Comparison of ENCODE assay signal across 8 mouse cellular contexts in the genomic region with DNA sequence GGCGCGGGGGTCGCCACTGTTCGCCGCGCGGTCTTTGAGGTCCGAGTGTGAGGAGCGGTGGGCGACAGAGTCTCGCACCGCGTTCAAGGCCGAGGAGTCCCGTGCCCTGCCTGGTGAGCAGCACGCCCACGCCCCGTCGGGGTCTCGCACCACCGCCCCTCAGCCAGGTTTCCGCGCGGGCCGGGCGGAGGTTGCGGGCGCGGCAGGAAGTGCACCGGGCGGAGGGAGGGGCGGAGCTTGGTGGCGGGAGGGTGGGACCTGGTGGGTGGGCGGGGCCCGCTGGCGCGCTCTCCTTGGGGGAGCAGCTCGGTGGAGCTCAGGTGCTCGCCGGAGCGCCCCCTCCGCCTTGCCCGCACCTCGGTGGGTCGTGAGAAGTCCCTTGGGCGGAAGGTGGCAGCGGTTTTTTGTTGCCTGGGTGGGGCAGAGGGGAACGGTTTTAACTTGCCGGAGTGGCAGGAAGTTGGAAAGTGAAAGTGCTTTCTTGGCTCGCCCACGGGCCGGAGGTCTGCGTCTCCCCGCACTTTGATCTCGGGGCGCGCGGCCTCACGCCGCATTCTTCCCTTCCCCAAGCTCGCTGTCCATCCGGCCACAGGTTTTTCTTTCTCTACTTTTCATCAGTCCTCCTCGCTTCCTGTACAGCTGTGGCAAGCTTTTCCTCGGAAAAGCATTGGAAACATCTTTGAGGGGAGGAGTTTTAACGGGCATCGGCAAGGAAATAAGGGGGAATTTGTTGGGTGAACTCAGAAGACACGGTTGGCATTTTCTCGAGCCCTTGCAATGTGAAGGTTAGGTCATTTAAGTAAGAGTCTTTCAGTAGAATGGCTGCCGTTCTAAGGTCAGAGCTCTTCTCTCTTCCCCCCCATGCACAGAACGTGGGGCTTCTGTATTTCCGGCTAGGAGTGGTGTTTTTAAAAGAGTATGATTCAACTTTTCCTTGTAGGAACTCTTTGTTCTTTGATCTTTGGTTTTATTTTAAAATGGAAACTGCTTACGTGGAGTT. TPM values are rescaled to one million over a fixed set of nuclear protein-coding genes. Genes with fewer than 3 reads are reported as not detected.
A peak's percentile ranks its signal among the peaks of the same experiment; 100 is the strongest.
DNase-seq lines count a peak whose midpoint lies in the region; ATAC-seq lines count a peak whose summit lies in the region.

No protein-coding gene starts in this region.

- H3K4me2 ChIP-seq in heart, embryonic 14.5 days (ENCODE audit: low read length), result peak overlapping the region; percentile 71
- peak overlapping the region; percentile 88 for H3K4me2 ChIP-seq in liver, embryonic 12.5 days

- H3K9ac ChIP-seq in heart, embryonic 14.5 days (ENCODE audit: low read length), result peak overlapping the region; percentile 98
- H3K9ac ChIP-seq in liver, embryonic 12.5 days, result peak overlapping the region; percentile 95

- DNase-seq in kidney, postnatal 14 days, result peak; percentile 92
- peak; percentile 94 for DNase-seq in naive thymus-derived CD4-positive, alpha-beta T cell, adult 2 months (ENCODE audit: low read depth)
- peak; percentile 97 for DNase-seq in splenic B cell, adult 2 months (ENCODE audit: low read depth, low spot score)

- H3K36me3 ChIP-seq in heart, embryonic 14.5 days (ENCODE audit: control insufficient read depth, insufficient read depth, low read length), result no peaks in the 10 kb centered on the region
- H3K36me3 ChIP-seq in liver, embryonic 12.5 days, result no peaks in the 10 kb centered on the region
- no peaks in the 10 kb centered on the region; the same call in 1 of the 2 replicates for H3K36me3 ChIP-seq in splenic B cell, adult 2 months (ENCODE audit: control insufficient read depth, insufficient read depth, low read length, poor library complexity, severe bottlenecking)

- H3K9me3 ChIP-seq in heart, embryonic 14.5 days (ENCODE audit: control insufficient read depth, low read length), result no peaks in the 10 kb centered on the region
- H3K9me3 ChIP-seq in liver, embryonic 12.5 days (replicated peaks), result no peaks in the 10 kb centered on the region

- H3K4me1 ChIP-seq in brown adipose tissue, adult 24 weeks (ENCODE audit: control insufficient read depth, insufficient read depth, insufficient read length, low read length), result peaks cover 36% of the 10 kb centered on the region
- peaks cover 3 to 12% of the 10 kb centered on the region in 2 experiments; a peak in 3 of 4 replicates for H3K4me1 ChIP-seq in heart, embryonic 14.5 days (ENCODE audit: control insufficient read depth in 2 of 2, insufficient read depth in 2 of 2, low read length in 2 of 2)
- H3K4me1 ChIP-seq in liver, embryonic 12.5 days, result peaks cover 59% of the 10 kb centered on the region

- H3K27ac ChIP-seq in brown adipose tissue, adult 24 weeks (replicated peaks; ENCODE audit: low read depth, low read length), result peak overlapping the region; percentile 99
- H3K27ac ChIP-seq in heart, embryonic 14.5 days (replicated peaks in 1 of 2; ENCODE audit: control insufficient read depth in 1 of 2, insufficient read depth in 1 of 2, low read depth in 2 of 2, low read length in 2 of 2), result peak overlapping the region; percentile 98 to 99
- H3K27ac ChIP-seq in liver, embryonic 12.5 days, result peak overlapping the region; percentile 98

- peak; percentile 54 for ATAC-seq in CD4-positive, CD25-positive, alpha-beta regulatory T cell, adult 4 months
- ATAC-seq in erythroid progenitor cell, adult 5-6 weeks (replicated peaks; ENCODE audit: low FRiP score, poor library complexity, severe bottlenecking), result peak; percentile 79
- peak; percentile 90 for ATAC-seq in heart, embryonic 14.5 days (ENCODE audit: insufficient number of reproducible peaks, insufficient read depth, low FRiP score, low read depth)
- peak; percentile 91 for ATAC-seq in liver, embryonic 12.5 days

- WGBS in heart, embryonic 14.5 days, result under 1% methylated on average over 66 of the region's 72 CpGs
- WGBS in liver, embryonic 12.5 days (ENCODE audit: insufficient replicate concordance), result under 1% methylated on average over 72 of the region's 72 CpGs

- no peaks in the 10 kb centered on the region for H3K27me3 ChIP-seq in heart, embryonic 14.5 days (ENCODE audit: control insufficient read depth, insufficient read depth, low read length)
- no peaks in the 10 kb centered on the region for H3K27me3 ChIP-seq in liver, embryonic 12.5 days (replicated peaks)
- H3K27me3 ChIP-seq in splenic B cell, adult 2 months (ENCODE audit: control insufficient read depth, insufficient read depth, low read length, poor library complexity, severe bottlenecking), result no peaks in the 10 kb centered on the region

- peak overlapping the region; percentile 92 for H3K4me3 ChIP-seq in brown adipose tissue, adult 24 weeks (ENCODE audit: insufficient read depth, low read depth, low read length)
- H3K4me3 ChIP-seq in heart, embryonic 14.5 days (ENCODE audit: control insufficient read depth in 1 of 2, insufficient read depth in 1 of 2, low read depth in 1 of 2, low read length in 2 of 2), result peak overlapping the region; percentile 58 to 90
- peak overlapping the region; percentile 89 for H3K4me3 ChIP-seq in liver, embryonic 12.5 days

RNA-seq across cellular contexts. Expression of a gene that starts 0.7 kb away (rescaled TPM):
- polyA plus RNA-seq in CD4-positive, CD25-positive, alpha-beta regulatory T cell, adult 4 months (2017; shearing (Covaris generic)), result 10 to 100 TPM; 58.2 to 68.3 TPM
- 38.8 and 47.3 TPM in 2 replicates for polyA plus RNA-seq in brown adipose tissue, adult 24 weeks (2012; ENCODE audit: insufficient read depth, insufficient read length, missing spikeins)
- total RNA-seq in erythroid progenitor cell, adult 5-6 weeks (2015; ENCODE audit: low replicate concordance), result 143 and 156 TPM in 2 replicates
- 66.2 and 68.6 TPM in 2 replicates for total RNA-seq in erythroid progenitor cell, adult 5-6 weeks (2017; ENCODE audit: low replicate concordance)
- 24.7 and 26.1 TPM in 2 replicates for polyA plus RNA-seq in heart, embryonic 14.5 days (2014; fragmentation: Nextera tagmentation; extraction: Ambion mirVana)
- 14.4 and 16.4 TPM in 2 replicates for polyA plus RNA-seq in liver, embryonic 12.5 days (2016; fragmentation: Nextera tagmentation; extraction: Ambion mirVana)

RNA-seq across cellular contexts. Expression of a gene that starts 45.4 kb away (rescaled TPM):
- under 1 TPM; 0.26 to 0.49 TPM for polyA plus RNA-seq in CD4-positive, CD25-positive, alpha-beta regulatory T cell, adult 4 months (2017; shearing (Covaris generic))
- polyA plus RNA-seq in brown adipose tissue, adult 24 weeks (2012; ENCODE audit: insufficient read depth, insufficient read length, missing spikeins), result 0.44 TPM in 1 of 2 replicates, not detected in the other
- total RNA-seq in erythroid progenitor cell, adult 5-6 weeks (2015; ENCODE audit: low replicate concordance), result 1.1 TPM in 1 of 2 replicates, not detected in the other
- total RNA-seq in erythroid progenitor cell, adult 5-6 weeks (2017; ENCODE audit: low replicate concordance), result 0.64 TPM in 1 of 2 replicates, not detected in the other
- 3.1 and 3.7 TPM in 2 replicates for polyA plus RNA-seq in heart, embryonic 14.5 days (2014; fragmentation: Nextera tagmentation; extraction: Ambion mirVana)
- 3.1 and 3.8 TPM in 2 replicates for polyA plus RNA-seq in liver, embryonic 12.5 days (2016; fragmentation: Nextera tagmentation; extraction: Ambion mirVana)

RNA-seq across cellular contexts. Expression of a gene that starts 59.7 kb away (rescaled TPM):
- 10 to 100 TPM; 29.5 to 38.7 TPM for polyA plus RNA-seq in CD4-positive, CD25-positive, alpha-beta regulatory T cell, adult 4 months (2017; shearing (Covaris generic))
- polyA plus RNA-seq in brown adipose tissue, adult 24 weeks (2012; ENCODE audit: insufficient read depth, insufficient read length, missing spikeins), result 0.44 and 1.8 TPM in 2 replicates
- total RNA-seq in erythroid progenitor cell, adult 5-6 weeks (2015; ENCODE audit: low replicate concordance), result 0.72 TPM in 1 of 2 replicates, not detected in the other
- total RNA-seq in erythroid progenitor cell, adult 5-6 weeks (2017; ENCODE audit: low replicate concordance), result 0.15 and 5.4 TPM in 2 replicates
- 12.6 and 13.3 TPM in 2 replicates for polyA plus RNA-seq in heart, embryonic 14.5 days (2014; fragmentation: Nextera tagmentation; extraction: Ambion mirVana)
- polyA plus RNA-seq in liver, embryonic 12.5 days (2016; fragmentation: Nextera tagmentation; extraction: Ambion mirVana), result 8.2 and 8.5 TPM in 2 replicates

Comparison
In these comparisons a context has a peak if more than half of its experiments do, and no peak if none do; other contexts are left out.
1. Peak in every context shown above with its lines: DNase-seq, ATAC-seq, H3K4me3 ChIP-seq and H3K27ac ChIP-seq.